Mouse (Mus musculus) cerebellum, adult 2 months (tissue): ENCODE data around the gene Sdsl.
A peak's percentile ranks its signal among the peaks of the same experiment; 100 is the strongest.

ENCODE experiments used
- CTCF ChIP-seq: fragments of 200-500 bp; IDR thresholded peaks from 2 replicates; pipeline ENCODE4 v1.5.1; 2011; ENCODE audit warnings: low read depth, mild to moderate bottlenecking, control low read depth, low read length, moderate library complexity, borderline replicate concordance; ENCODE audit not compliant: insufficient read depth
- POLR2A ChIP-seq: fragments of 200-500 bp; IDR thresholded peaks from 2 replicates; pipeline ENCODE4 v1.6.1; 2011; ENCODE audit warnings: low read length, control low read depth, borderline replicate concordance; ENCODE audit not compliant: insufficient read depth

DNA sequence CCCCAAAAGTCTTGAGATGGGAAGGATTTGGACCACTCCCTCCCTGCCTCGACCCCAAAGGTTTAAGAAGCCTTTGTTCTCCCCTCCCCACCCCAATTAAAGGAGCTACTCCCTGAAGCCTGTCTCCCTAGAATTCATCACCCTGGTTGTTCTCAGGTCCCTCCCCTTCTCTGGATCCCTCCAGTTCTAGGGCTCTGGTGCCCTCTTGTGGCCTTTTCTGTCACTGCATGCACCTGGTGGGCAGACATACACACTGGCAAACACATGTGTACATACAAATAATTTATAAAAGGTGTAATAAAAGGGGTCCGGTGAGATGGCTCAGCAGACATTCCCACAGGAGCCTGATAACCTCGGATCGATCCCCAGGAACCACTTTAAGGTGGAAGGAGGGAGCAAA, 8.3 kb downstream of the Sdsl start:
- TF ChIP-seq POLR2A (no peak), CTCF (0 out of 2 replicates have a peak, but pooled peaks have one; percentile 12)
